Mouse (Mus musculus) left cerebral cortex, adult 9 months (tissue): ENCODE measurements around the gene Gtf3a.
A peak's percentile ranks its signal among the peaks of the same experiment; 100 is the strongest.
"Not testable (repeated sequence)": the region's sequence is repeated elsewhere in the genome, so short reads cannot be mapped to it uniquely, and the experiment has no call there.

Experiments used
- DNase-seq, 2 experiments: peaks; one replicate each; pipeline ENCODE4 v3.0.0; 2022; ENCODE audit warnings: low spot score in 2 of 2

The Gtf3a gene

GRCm38 (mm10) chr5:146948508-146949088 lies at the start of gene Gtf3a:
Gtf3a (plus strand) TSS chr5:146948657.
- peak in 1 of 2 experiments; percentile 67 for DNase-seq

GRCm38 (mm10) chr5:146900331-146900730 lies 48.1 kb upstream of the Gtf3a start:
- DNase-seq: no peak

- no peak for DNase-seq
These were observed 47.0 kb upstream of the Gtf3a start for GRCm38 (mm10) chr5:146901501-146901900.

GRCm38 (mm10) chr5:146904404-146904803 lies 44.1 kb upstream of the Gtf3a start:
- peak in 1 of 2 experiments; percentile 85 for DNase-seq

- DNase-seq: peak in 1 of 2 experiments; percentile 61
These were observed 42.8 kb upstream of the Gtf3a start for GRCm38 (mm10) chr5:146905486-146906172.

- no peak for DNase-seq
These were observed 40.9 kb upstream of the Gtf3a start for GRCm38 (mm10) chr5:146907533-146907932.

GRCm38 (mm10) chr5:146908629-146909028 lies 39.8 kb upstream of the Gtf3a start:
- DNase-seq: no peak

- no peak for DNase-seq
These were observed 36.3 kb upstream of the Gtf3a start for GRCm38 (mm10) chr5:146912206-146912605.

- no peak for DNase-seq
These were observed 35.1 kb upstream of the Gtf3a start for GRCm38 (mm10) chr5:146913355-146913754.

- peak in 1 of 2 experiments; percentile 40 for DNase-seq
These were observed 34.2 kb upstream of the Gtf3a start for GRCm38 (mm10) chr5:146914088-146914766.

GRCm38 (mm10) chr5:146916273-146916672 lies 32.2 kb upstream of the Gtf3a start:
- DNase-seq: no peak

- DNase-seq: no peak
These were observed 31.7 kb upstream of the Gtf3a start for GRCm38 (mm10) chr5:146916806-146917205.

GRCm38 (mm10) chr5:146917357-146917756 lies 31.1 kb upstream of the Gtf3a start:
- not testable (repeated sequence) for DNase-seq

- no peak for DNase-seq
These were observed 28.6 kb upstream of the Gtf3a start for GRCm38 (mm10) chr5:146919874-146920273.

- no peak for DNase-seq
These were observed 27.9 kb upstream of the Gtf3a start for GRCm38 (mm10) chr5:146920314-146921161.

- DNase-seq: no peak
These were observed 27.2 kb upstream of the Gtf3a start for GRCm38 (mm10) chr5:146921224-146921623.

GRCm38 (mm10) chr5:146923547-146923946 lies 24.9 kb upstream of the Gtf3a start:
- DNase-seq: no peak

GRCm38 (mm10) chr5:146926673-146927072 lies 21.8 kb upstream of the Gtf3a start:
- no peak for DNase-seq

GRCm38 (mm10) chr5:146931422-146931821 lies 17.0 kb upstream of the Gtf3a start:
- DNase-seq: no peak

- no peak for DNase-seq
These were observed 16.4 kb upstream of the Gtf3a start for GRCm38 (mm10) chr5:146931904-146932553.

GRCm38 (mm10) chr5:146933466-146933865 lies 15.0 kb upstream of the Gtf3a start:
- no peak for DNase-seq
